Mouse (Mus musculus): ENCODE results near the gene Hcls1. TPM values are rescaled to one million over a fixed set of nuclear protein-coding genes. Genes with fewer than 3 reads are reported as not detected.
A peak's percentile ranks its signal among the peaks of the same experiment; 100 is the strongest.

Gene Hcls1
- polyA plus RNA-seq, 1 experiment from 2014 or later: 4.8 TPM

- Histone ChIP-seq H3K9ac (ENCODE audit: low read depth, low read length) (peak overlapping the region; percentile 53), H3K4me2 (ENCODE audit: low read length) (peak overlapping the region; percentile 82), H3K27ac (no peak overlapping the region), H3K27me3 (ENCODE audit: insufficient read depth, low read length) (no peaks in the 10 kb centered on the region), H3K4me3 (replicated peaks; ENCODE audit: low read depth, low read length) (peak overlapping the region; percentile 85), H3K36me3 (ENCODE audit: insufficient read depth, low read length) (no peaks in the 10 kb centered on the region), H3K4me1 (replicated peaks; ENCODE audit: insufficient read depth, low read length) (no peaks in the 10 kb centered on the region), H3K9me3 (replicated peaks; ENCODE audit: low read length) (no peaks in the 10 kb centered on the region)
- ATAC-seq (replicated peaks; ENCODE audit: low FRiP score, low read depth) (peak; percentile 55), DNase-seq (ENCODE audit: low spot score) (no peak)
- TF ChIP-seq CTCF (IDR thresholded peaks at IDR 0.05; ENCODE audit: low read depth): no peak
- WGBS: 0% methylated on average over 26 of the region's 26 CpGs
Measured at GRCm38 (mm10) chr16:37011922-37012289, 77.1 kb downstream of the Hcls1 start.

DNA sequence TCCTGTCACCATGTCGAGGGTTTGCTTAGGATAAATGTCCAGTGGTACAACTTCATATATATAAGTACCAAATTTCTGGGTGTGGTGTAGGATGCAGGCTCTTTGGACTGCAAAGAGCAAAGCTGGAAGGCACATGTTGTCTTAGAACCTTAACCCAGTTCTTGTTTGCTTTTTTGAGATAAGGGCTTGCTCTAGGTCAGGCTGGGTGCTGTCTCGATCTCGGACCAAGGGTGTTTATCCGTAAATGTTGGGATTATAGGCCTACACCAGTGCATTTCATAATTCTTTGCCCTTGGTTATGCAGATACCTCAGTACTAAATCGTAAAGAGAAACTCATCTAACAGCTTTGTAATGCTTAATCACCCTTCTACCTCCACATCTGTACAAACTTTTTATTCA is 77.6 kb downstream of the Hcls1 start:
- Histone ChIP-seq H3K4me1 (replicated peaks; ENCODE audit: insufficient read depth, low read length) (no peaks in the 10 kb centered on the region), H3K36me3 (ENCODE audit: insufficient read depth, low read length) (no peaks in the 10 kb centered on the region), H3K9ac (ENCODE audit: low read depth, low read length) (peak overlapping the region; percentile 53), H3K4me3 (replicated peaks; ENCODE audit: low read depth, low read length) (peak overlapping the region; percentile 85), H3K27ac (no peak overlapping the region), H3K27me3 (ENCODE audit: insufficient read depth, low read length) (no peaks in the 10 kb centered on the region), H3K9me3 (replicated peaks; ENCODE audit: low read length) (no peaks in the 10 kb centered on the region), H3K4me2 (ENCODE audit: low read length) (peak overlapping the region; percentile 82)
- ATAC-seq (replicated peaks; ENCODE audit: low FRiP score, low read depth) (no peak), DNase-seq (ENCODE audit: low spot score) (no peak)
- no peak for TF ChIP-seq CTCF (IDR thresholded peaks at IDR 0.05; ENCODE audit: low read depth)
- WGBS: 52% methylated on average over 5 of the region's 5 CpGs

Other genes starting within 250 kb of the Hcls1 start
- gene Ildr1, start 241.0 kb upstream of the Hcls1 start, polyA plus RNA-seq (2015; fragmentation: Nextera tagmentation; extraction: Ambion mirVana): 16.1 TPM in 2 replicates
- 44.5 and 56.0 TPM in 2 replicates for gene Slc15a2, start 150.0 kb upstream of the Hcls1 start, polyA plus RNA-seq (2015; fragmentation: Nextera tagmentation; extraction: Ambion mirVana)
- gene Iqcb1, start 106.6 kb upstream of the Hcls1 start, polyA plus RNA-seq (2015; fragmentation: Nextera tagmentation; extraction: Ambion mirVana): 21.8 and 24.2 TPM in 2 replicates
- 22.7 and 24.6 TPM in 2 replicates for gene Eaf2, start 60.0 kb upstream of the Hcls1 start, polyA plus RNA-seq (2015; fragmentation: Nextera tagmentation; extraction: Ambion mirVana)
- 101 and 115 TPM in 2 replicates for gene Golgb1, start 59.8 kb upstream of the Hcls1 start, polyA plus RNA-seq (2015; fragmentation: Nextera tagmentation; extraction: Ambion mirVana)
- gene Fbxo40, start 55.5 kb downstream of the Hcls1 start, polyA plus RNA-seq (2015; fragmentation: Nextera tagmentation; extraction: Ambion mirVana): 1.6 and 1.8 TPM in 2 replicates
- 1.9 and 2.0 TPM in 2 replicates for gene Polq, start 76.8 kb downstream of the Hcls1 start, polyA plus RNA-seq (2015; fragmentation: Nextera tagmentation; extraction: Ambion mirVana)

Measured in kidney, postnatal 0 days (tissue).